Mouse (Mus musculus) heart, postnatal 0 days (tissue): ENCODE data around the gene Fam47e.

Experiments
- CTCF ChIP-seq: IDR thresholded peaks from 2 replicates; pipeline ENCODE4 v1.5.1; 2016; ENCODE audit warnings: antibody characterized with exemption, control low read depth, low read depth
- EP300 ChIP-seq: IDR thresholded peaks from 2 replicates; pipeline ENCODE4 v1.6.1; 2016; ENCODE audit warnings: antibody characterized with exemption, low read depth

DNA sequence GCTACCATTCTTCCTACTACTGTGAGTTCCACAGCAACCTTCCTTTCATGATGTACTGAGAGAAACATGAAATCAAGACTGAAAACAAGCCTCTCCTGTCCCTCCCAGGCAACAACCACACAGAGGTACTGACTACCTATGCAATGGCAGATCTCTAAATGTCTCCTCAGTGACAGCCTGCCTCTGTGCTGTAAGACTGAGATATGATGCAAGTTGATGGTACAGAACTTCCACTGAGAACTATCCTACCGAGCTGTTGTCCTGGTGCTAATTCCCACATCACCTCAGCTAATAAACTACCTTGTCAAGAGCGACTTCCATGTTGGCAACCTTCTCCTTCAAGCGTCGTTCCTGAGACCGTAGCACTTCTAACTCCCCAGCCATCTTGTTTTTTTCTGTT, 81.0 kb downstream of the Fam47e start:
- no peak for TF ChIP-seq CTCF
- TF ChIP-seq EP300, result no peak
